Mouse (Mus musculus): ENCODE measurements around the gene Lrrc49. TPM values are rescaled to one million over a fixed set of nuclear protein-coding genes. Genes with fewer than 3 reads are reported as not detected.
A peak's percentile ranks its signal among the peaks of the same experiment; 100 is the strongest.

Gene Lrrc49
- total RNA-seq, 2 experiments from 2014 or later: 3.5 to 4.4 TPM

DNA sequence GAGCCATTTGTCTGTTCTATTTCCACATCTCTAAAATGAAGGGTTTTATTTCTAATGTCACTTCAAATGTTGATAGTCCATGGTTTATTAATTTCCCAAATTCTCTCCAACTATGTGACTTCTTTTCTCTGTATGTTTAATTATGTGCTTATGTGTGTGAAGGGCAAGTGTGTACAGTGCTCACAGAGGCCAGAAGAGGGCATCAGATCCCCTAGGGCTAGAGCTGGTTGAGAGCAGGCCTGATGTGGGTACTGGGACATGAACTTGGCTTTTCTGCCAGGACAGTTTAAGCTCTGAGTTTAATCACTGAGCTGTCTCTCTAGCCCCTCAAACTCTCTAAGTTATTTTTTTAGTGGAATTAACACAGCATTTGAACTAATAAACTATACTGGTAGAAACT lies 13.2 kb downstream of the Lrrc49 start:
- DNase-seq: no peak

DNA sequence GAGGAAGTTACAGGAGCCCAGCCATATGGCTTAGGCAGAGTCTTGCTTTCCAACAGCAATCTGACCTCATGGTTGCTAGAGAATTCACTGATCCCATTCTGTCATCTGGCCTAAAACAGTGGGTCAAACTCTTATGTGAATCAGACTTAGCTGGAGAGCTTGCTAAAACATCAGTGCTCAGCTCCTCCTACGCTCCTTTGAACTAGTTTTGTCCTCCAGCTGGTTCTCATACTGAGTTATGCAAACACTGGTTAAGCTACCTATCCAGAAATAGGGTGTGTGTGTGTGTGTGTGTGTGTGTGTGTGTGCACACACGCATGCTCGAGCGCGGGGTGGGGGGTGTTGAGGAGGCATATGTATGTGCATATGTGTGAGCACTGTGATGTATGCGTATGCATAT lies 15.4 kb downstream of the Lrrc49 start:
- peak in 1 of 2 experiments; percentile 15 for DNase-seq

DNA sequence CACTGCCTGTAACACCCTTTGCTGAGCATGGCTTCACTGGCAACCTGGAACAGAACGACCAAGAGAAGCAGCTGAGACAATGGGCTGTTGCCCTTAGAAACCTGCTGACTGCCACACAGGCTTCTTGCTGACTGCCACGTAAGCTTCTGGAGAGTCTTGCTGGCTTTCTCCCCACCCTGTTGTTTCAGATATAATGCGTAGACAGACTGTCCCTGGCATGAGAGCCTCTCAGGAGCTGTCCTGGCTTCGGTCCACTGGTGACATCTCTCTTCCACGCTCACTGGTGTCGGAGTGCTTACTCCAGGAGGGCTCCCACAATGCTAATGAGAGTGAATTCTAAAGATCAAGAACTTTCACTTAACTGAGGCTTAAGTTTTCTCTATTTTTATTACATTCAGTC lies 19.1 kb downstream of the Lrrc49 start:
- DNase-seq: no peak

DNA sequence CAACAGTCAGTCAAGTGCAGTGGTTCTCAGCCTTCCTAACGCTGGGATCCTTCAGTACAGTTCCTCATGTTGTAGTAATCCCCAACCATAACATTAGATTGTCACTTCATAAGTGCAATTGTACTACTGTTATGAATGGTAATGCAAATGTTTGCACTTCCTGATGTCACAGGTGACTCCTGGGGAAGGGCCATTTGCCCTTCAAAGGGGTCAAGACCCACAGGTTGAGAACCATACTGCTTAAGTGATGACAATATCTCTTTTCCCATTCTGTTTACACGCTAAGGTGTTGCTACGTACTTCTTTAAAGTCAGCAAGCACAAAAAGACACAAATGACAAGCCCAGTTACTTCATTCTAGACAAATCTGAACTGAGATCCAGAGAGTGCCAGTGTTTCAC lies 22.4 kb downstream of the Lrrc49 start:
- DNase-seq: no peak

DNA sequence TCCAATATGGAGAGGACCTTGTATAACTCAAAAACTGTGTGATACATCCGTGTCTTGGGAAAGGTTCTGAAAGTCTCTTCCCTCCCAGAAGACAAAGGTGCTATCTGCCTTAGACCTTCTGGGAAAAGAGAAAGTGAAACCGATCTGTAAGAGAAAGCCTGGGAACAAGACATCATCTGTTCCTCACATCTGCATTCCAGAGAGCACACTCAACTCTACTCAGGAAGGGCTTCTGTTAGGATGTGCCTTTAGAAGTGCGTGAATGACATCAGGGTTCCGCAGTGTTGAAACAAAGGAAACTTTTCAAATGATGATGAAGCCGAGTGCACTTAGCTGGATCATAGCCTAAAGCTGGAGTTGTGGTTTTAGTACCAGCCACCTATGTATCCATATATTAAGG lies 23.1 kb downstream of the Lrrc49 start:
- DNase-seq: peak; percentile 23 to 50

DNA sequence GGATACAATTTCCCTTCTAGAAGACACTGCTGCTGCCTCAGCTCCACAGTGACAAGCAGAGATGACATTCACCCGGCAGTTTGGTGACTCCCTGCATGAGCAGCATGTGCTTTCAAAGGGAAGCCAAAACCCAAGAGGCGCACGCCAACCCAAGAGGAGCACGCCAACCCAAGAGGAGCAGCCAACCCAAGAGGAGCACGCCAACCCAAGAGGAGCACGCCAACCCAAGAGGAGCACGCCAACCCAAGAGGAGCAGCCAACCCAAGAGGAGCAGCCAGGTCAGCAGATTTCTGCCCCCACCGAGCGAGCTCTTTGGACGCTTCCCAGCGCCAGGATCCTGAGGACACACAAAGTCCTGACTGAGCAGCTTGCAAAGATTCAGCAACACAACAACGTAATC lies 23.6 kb downstream of the Lrrc49 start:
- DNase-seq: peak; percentile 61 to 70

DNA sequence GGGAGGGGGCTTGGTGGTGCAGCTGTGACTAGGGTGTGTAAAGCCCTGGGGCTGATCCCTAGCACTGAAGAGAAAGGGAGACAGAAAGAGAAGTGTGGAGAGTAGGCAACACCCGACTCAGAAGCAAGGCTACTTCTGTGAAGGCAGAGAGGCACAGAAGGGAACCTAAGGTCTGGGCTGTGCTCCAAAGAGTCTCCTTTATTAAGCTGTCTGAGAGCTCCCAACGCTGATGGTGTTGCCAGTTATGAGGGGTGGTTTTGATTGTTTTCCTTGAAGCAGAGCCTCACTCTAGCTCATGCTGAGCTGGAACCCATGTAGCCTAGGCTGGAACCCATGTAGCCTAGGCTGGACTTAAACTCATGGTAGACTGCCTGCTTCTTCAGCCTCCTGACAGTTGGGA lies 25.0 kb downstream of the Lrrc49 start:
- DNase-seq: no peak

DNA sequence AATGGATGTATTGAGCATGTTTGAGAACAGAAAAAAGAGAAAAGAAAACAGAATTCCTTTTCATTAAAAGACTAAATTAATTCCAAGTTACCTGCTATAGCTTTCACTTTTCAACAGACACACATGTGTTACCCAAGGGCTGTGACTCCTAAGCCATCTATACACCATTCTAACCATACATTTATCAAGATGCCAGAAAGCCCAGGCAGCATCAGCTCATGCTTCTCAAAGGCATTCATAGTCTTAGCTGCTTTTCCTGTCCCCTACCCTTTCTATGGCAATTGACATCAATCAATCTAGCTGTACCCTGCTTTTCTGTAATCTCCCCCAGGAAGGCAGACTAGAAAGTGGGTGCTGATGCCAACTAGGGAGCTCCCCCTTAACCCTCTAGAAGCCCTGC lies 34.4 kb downstream of the Lrrc49 start:
- no peak for DNase-seq

DNA sequence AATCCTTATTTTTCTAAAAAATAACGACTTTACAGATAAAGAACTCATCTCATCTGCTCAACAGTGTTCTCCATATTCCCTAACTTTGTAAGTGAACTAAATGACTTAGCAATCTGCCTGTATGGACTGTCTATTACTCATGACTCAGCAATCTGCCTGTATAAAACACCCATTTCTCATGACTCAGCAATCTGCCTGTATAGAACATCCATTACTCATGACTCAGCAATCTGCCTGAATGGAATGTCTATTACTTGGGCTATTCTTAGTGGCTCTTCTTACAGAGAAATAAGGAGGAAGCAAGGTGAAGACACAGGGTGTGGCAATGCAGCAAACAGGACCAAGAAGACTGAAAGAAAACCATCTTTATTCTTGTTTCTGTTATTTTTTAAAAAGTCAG lies 34.8 kb downstream of the Lrrc49 start:
- no peak for DNase-seq

DNA sequence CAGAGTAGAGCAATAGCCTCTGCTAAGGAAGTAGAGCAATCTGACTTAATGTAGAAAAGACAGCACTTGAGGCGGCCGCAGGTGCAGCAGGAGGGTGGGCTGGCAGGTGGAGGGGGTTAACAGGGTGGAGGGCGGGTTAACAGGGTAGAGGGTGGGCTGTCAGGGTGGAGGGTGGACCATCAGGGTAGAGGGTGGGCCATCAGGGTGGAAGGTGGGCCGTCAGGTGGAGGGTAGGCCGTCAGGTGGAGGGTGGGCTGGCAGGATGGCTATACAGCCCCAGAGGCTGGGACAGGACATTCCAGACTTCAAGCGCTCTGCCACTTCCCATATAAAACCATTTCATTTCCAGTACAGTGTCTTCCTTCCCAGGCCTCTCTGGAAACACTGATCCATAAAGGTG lies 37.7 kb downstream of the Lrrc49 start:
- no peak for DNase-seq

DNA sequence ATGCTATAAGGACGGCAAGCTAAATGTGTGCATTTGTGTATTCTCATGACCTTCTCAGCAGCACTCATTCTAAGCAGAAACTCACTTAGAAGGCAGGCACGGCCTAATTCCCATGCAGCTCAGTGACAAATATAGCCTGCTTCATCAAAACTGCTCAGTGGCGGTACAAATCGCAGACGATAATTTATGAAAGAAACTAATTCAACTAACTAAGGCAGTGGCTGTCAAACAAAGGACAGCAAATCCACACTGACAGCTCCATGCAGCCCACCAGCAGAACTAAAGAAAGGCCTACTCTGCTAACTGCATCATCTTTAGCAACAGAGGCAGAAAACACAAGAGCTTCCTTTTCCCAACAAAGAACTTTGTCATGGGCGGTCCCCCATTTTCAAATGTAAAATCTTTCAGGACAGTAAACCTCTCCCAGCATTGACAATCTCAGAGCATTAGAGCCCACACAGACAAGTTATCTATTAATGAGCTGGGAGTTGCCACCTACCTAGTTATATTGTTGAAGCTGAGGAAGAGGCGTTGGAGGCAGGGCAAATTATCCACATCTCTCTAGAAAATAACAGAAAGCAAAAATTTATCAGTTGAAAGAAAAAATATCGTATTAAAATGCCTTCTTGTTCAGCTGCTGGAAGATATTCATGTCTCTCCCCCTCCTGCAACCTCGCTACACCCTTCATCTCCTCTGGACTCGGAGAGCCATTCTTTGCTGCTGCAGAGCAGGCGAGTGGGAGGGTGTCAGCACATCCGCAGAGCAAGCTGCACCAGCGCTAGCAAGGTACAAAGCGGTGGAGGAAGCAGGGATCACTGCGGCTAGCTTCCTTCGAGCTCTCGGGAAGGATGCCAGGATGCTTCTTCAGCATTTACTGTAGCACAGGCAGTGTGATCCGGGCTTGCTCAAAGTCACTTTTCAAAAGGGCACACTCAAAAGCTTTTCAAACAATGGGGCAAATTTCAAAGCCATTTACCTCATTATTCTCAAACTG lies 38.7 kb downstream of the Lrrc49 start:
- DNase-seq: peak; percentile 50 to 52

DNA sequence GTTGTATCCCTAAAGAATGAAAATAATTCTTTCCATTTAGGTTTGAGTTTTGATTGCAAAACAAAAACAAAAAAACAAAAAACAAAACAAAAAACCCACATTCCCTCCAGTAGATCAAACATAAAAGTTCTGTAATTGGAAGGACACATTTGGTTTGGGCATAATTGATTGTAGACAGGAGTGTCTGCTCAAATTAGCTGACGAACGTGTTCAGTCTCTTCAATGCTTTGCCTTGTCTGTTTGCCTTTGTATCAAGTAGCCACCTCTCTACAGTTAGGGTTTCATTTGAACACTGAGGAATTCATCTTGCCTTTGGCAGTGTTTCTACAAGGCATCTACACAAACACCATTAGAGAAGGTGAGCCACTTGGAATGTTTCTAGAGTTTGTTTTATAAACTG lies 54.4 kb downstream of the Lrrc49 start:
- DNase-seq: no peak

DNA sequence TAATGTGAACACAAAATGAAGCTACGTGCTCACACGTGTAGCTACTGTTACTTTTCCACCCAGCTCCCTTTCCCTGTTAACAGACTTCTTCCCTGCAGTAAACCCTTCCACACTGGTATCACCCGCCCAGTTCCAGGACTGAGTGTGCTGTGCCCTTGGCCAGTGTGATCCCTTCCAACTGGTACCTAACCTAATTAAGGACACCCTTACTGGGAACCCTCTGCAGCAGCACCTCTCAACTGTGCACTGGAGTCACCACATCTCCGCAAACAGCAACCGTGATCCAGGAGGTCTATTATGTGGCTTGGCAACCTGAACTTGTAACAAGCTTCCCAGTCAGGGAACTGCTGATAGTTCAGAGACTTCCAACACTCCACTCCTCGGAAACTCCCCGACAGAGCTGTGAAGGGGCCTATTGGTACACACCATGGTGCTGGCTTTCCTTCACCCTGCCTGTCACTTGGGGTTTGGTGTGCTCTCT lies 61.6 kb downstream of the Lrrc49 start:
- peak in 1 of 2 experiments; percentile 8 for DNase-seq

DNA sequence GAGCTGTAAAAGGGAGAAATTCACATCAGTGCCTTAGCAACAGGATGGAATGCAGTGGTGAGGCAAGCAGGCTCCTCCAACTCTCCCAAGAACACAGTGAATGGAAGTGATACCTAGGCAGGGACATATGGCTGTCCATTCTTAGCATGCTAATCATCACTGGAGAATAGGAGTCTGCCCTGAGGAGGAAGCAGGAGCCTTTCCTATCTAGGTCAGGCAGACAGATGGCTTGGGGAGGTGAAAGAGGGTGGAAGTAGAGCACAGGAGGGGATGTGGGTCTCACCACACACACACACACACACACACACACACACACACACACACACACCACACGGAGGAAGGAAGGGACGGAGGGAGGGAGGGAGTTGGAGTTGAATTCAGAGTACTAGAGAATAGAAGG lies 62.1 kb downstream of the Lrrc49 start:
- DNase-seq: no peak

DNA sequence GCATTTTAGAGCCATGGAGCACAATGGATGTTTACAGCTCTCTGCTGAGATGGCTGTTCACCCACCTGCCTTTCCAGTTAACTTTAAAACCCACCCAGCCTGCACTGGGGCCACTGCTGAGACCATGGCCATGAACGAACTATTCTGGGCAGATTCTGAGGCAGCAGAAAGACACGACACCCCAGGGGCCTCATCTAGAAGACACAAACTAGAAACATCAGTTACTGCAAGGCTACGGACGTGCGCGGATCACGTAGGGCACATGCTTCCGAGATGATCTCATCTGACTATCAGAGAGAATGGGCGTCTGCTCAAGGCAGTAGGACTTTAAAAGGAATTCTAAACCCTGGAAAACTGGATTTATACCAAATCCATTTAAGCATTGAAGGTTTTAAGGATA lies 71.0 kb downstream of the Lrrc49 start:
- peak; percentile 53 to 64 for DNase-seq

DNA sequence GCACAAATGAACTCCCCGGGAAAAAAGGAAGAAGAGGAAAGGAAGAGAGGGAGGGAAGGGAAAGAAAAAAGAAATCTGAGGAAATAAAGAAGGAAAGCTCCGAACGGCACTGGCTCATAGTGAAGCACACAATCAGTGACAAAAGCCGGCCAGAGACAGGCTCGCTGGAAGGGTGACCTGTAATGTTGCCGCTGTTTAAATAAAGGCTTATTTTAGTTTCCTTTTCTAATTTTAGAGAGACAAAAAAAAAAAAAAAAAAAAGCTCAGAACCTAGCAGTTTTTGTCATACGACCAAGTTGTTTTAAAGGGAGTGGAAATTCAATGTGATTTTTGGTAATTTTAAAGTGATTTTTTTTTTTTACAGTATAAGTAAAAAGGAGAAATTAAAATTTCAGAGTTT lies 71.6 kb downstream of the Lrrc49 start:
- DNase-seq: peak; percentile 7 to 9

DNA sequence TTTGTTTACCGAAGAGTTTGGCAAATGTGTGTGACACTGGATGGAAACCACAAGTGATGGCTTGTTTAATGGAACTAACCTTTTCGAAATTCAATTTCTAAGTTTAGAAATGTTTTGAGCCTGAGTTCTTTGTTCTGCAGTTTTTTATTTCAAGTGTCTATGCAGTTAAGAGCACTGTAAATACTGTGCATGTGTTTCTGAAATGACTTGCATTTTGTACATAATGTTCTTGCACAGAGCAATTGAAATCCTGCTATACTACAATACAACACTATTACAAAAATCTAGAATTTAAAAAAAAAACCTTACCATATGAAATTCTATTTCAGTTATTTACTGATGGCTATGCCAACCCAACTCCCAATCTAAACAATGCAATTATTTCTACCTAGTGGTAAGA lies 75.7 kb downstream of the Lrrc49 start:
- no peak for DNase-seq

DNA sequence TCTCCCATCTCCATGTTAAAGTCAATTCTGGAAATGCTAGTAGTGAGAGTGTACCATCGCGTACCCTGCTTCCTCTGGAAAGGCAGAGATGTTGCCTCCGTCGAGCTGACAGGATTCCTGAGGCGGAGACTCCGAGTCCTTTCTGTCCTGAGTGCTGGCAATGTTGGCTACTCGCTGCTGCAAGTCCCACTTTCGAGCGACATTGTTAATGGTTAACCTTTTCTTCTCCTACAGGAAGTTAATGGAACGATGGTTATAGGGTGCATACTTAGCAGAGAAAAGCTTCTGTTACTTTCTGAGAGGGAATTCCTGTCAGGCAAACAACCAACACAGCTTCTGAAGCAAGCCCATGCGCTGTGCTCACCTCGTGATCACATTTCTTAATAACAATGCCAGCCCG lies 77.8 kb downstream of the Lrrc49 start:
- no peak for DNase-seq

DNA sequence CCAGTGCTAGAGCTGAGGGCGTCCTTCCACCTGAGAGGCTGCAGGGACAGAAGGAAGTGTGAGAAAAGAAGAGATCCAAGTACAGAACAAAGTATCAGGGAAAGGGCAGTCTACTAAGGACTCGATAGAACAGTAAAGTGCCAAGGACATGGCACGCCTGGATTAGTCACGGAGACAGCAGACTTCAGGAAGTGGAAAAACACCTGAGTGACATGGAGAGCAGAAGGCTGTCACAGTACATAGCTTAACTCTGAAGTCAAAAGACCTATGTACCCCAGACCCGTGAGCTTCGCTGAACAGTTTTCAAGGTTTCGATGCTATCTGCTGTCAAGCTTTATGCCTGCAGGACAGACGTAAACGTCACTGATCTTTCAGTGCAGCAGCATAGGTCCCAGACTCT lies 79.1 kb downstream of the Lrrc49 start:
- no peak for DNase-seq

DNA sequence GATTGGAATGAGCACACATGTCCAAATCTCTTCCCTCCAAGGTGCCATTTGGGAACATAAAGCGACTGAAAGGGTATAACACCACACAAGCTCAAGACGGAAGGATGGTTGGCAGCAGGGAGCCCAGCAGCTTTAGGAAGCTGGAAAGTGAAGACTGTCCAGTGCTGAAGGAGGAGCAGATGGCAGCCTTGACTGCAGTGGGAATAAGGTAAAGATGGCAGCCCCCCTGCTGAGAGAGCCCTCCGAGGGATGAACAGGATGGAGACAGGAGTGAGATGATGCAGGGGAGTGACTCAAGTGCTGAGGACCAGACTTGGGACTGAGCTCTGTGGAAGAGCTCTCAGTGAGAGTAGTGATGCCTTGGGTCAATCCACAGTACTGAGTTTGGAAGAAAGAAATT lies 79.9 kb downstream of the Lrrc49 start:
- DNase-seq: no peak

DNA sequence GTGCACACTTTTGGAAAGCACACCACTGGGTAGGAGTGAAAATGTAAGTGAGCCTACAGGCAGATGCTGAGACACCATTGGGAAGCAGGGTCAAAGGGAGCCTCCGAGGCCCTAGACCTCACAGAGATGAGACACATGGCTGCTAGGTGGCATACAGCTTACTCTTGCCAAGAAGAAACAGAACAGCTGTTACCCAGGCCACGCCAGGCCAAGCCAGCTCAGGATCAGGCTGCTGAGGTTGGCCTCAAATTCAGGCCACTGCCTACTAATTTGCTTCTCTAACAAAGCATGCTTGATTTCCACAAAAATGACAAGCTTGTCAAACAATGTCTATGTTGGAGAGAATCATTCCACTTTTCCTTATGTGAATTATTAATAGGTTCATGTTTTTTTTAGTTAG lies 83.0 kb downstream of the Lrrc49 start:
- no peak for DNase-seq

DNA sequence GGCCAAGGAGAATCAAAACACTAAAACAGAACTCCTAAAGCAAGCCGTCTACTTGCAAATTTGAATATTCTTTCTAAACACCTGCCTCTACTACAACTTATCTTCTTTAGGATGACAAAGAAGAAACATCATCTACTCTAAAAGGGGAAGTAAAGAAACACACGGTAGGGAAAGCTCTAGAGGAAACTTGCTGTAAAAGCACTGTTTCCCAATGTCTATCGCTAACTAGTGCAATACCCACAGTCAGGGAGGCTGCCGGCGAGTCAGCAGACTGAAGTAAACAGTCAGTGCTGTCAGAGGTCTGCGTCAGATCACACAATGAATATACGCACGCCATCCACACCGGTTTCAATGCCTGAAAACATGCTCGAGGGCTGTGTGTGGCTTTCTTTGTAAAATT lies 86.0 kb downstream of the Lrrc49 start:
- DNase-seq: no peak

DNA sequence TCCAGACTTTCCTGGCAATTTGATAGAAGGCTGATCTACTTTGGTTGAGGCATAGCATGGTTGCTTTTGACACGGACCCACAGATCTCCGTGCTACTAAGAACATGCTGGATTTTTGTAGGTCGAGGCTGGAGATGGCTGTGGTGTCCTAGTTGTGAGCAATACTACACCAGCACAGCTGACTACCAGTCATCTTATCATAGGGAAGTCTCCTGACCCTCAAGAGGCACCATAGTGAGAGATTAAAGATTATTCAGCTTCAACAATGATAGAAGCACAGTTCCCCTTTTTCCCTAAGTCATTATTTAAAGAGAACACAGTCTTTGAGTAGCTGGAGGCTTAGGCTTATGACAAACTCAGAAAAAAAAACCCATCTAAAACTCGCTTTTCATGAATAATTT lies 87.7 kb downstream of the Lrrc49 start:
- no peak for DNase-seq

DNA sequence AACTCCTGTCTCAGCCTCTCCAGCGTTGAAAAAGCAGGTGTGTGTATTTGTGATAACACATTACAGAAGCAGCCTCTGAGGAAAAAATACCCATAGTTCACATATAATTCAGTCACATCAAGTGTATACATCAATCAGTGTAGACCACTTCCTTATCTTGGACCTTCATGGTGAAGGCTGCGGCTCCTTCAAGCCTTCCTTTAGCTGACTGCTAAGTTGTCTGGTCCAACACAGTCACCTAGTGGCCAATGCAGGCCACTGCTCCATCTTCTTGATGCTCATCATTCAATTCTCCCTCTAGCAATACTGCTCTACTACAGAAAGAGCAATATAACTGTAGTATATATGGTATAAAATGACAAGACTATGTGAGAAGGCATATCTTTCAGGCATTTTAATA lies 88.5 kb downstream of the Lrrc49 start:
- DNase-seq: peak; percentile 10 to 34
